Mouse (Mus musculus) liver, embryonic 14.5 days (tissue): ENCODE data around the gene Gm7954. TPM values are rescaled to one million over a fixed set of nuclear protein-coding genes. Genes with fewer than 3 reads are reported as not detected.
"Not testable (repeated sequence)": the region's sequence is repeated elsewhere in the genome, so short reads cannot be mapped to it uniquely, and the experiment has no call there.

Experiments used
- ATAC-seq: fragments of 200-750 bp; cut with Nextera tagmentation; 2 replicates; pipeline ENCODE4 v1.8.0; 2017; ENCODE audit warnings: moderate number of reproducible peaks, mild to moderate bottlenecking, moderate library complexity; ENCODE audit not compliant: insufficient read depth
- DNase-seq, 3 experiments: peaks; one replicate each; pipeline ENCODE4 v3.0.0-alpha.2; 2012 to 2013; ENCODE audit warnings: low read depth in 3 of 3, low spot score in 3 of 3
- H3K27ac ChIP-seq: fragments of 300-500 bp; sonication (generic); 2 replicates; pipeline ENCODE4 v1.5.1; 2014; ENCODE audit warnings: moderate library complexity, mild to moderate bottlenecking, control low read depth, inconsistent platforms
- H3K27me3 ChIP-seq: fragments of 300-500 bp; sonication (generic); 2 replicates; pipeline ENCODE4 v1.6.1; 2014; ENCODE audit warnings: mild to moderate bottlenecking, low read length, moderate library complexity; ENCODE audit not compliant: control insufficient read depth, insufficient read depth
- H3K36me3 ChIP-seq: fragments of 300-500 bp; sonication (generic); replicated peaks from 2 replicates; pipeline ENCODE4 v1.6.1; 2014; ENCODE audit warnings: low read depth; ENCODE audit not compliant: control insufficient read depth, insufficient read depth
- H3K4me1 ChIP-seq, 2 experiments: fragments of 200-500 bp in 1 of 2; fragments of 300-500 bp in 1 of 2; sonication (generic) in 1 of 2; replicated peaks; 2 replicates each; pipeline ENCODE4 v1.6.1; 2012 to 2014; ENCODE audit warnings: antibody characterized with exemption in 1 of 2, inconsistent platforms in 1 of 2, low read length in 1 of 2; ENCODE audit not compliant: control insufficient read depth in 2 of 2, insufficient read depth in 2 of 2
- H3K4me2 ChIP-seq: fragments of 300-500 bp; sonication (generic); 2 replicates; pipeline ENCODE4 v1.6.1; 2014; ENCODE audit warnings: low read depth, mild to moderate bottlenecking, control low read depth, moderate library complexity
- H3K4me3 ChIP-seq, 2 experiments: fragments of 200-500 bp in 1 of 2; fragments of 300-500 bp in 1 of 2; sonication (generic) in 1 of 2; 2 replicates each; pipeline ENCODE4 v1.5.1; 2012 to 2014; ENCODE audit warnings: low read depth in 2 of 2, low read length in 2 of 2, mild to moderate bottlenecking in 2 of 2, control low read depth in 1 of 2, inconsistent platforms in 1 of 2, moderate library complexity in 1 of 2; ENCODE audit not compliant: insufficient read depth in 1 of 2
- H3K9ac ChIP-seq: fragments of 300-500 bp; sonication (generic); replicated peaks from 2 replicates; pipeline ENCODE4 v1.6.1; 2014; ENCODE audit warnings: mild to moderate bottlenecking, control low read depth, moderate library complexity
- H3K9me3 ChIP-seq: fragments of 300-500 bp; sonication (generic); 2 replicates; pipeline ENCODE4 v1.6.1; 2016; ENCODE audit warnings: low read length, mixed read lengths; ENCODE audit not compliant: control insufficient read depth
- CTCF ChIP-seq: IDR thresholded peaks from 2 replicates; pipeline ENCODE4 v1.5.1; 2016; ENCODE audit warnings: antibody characterized with exemption, low read depth, control low read depth
- WGBS: fragments of 180-500 bp; shearing (Covaris S2); extraction: QIAGEN DNeasy Blood & Tissue Kit; methylation state at CpG from one replicate; pipeline ENCODE4 v1.1.7; 2014; ENCODE audit not compliant: insufficient replicate concordance; 5-methylcytosine and 5-hydroxymethylcytosine counted together
- polyA plus RNA-seq, 2 experiments: library from polyadenylated mRNA; depleted of rRNA in 1 of 2; stranded (reverse) in 1 of 2; unstranded in 1 of 2; fragments of >200 nt; fragmentation: Nextera tagmentation in 1 of 2; extraction: Ambion mirVana in 1 of 2; gene quantifications; 2 replicates each; pipeline versions ENCODE4 v1.2.1 to v1.2.3; 2012 to 2014

Gm7954 gene
- not detected in 2 replicates for polyA plus RNA-seq (2012; rRNA removed)
- not detected in 2 replicates for polyA plus RNA-seq (2014; fragmentation: Nextera tagmentation; extraction: Ambion mirVana)

DNA sequence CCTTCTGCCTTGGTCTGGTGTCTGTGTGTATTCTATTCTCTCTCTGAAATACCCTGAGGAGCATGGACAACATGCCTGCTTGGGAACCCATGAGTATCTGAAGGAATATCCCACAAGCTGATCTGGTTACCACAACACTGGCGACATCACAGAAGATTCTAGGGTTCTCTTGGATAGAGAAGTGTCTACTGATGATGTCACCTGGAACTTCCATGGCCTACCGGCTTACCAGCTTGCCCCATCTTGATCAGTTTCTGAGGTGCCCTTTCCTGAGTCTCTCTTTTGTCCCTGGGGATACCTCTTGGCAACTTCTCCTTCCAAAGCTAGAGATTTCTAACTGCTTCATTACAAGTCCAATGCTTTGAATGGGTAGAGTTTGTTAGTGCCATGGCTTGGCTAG is at the start of gene Gm7954:
Gene Gm7954 (minus strand): TSS at position 101 of the 400 bp plus-strand sequence.
- H3K36me3 ChIP-seq, H3K9me3 ChIP-seq, H3K27me3 ChIP-seq, H3K9ac ChIP-seq, H3K27ac ChIP-seq, H3K4me1 ChIP-seq, H3K4me3 ChIP-seq, H3K4me2 ChIP-seq, DNase-seq, ATAC-seq: not testable (repeated sequence)
- WGBS: no CpG with 5 or more reads among the region's 2 CpGs

DNA sequence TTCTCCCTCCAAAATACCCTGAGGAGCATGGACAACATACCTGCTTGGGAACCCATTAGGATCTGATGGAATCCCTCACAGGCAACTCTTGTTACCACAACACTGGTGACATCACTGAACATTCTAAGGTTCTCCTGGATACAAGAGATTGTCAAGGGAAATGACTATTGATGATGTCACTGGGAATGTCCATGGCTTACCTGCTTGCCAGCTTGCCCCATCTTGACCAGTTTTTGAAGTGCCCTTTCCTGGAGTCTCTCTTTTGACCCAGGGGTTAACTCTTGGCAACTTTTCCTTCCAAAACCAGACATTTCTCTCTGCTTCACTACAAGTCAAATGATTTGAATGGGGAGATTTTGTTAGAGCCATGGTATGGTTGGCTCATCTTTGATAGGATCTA is 36.1 kb upstream of the Gm7954 start, which contains the start of gene Gm3486:
Gene Gm3486 (minus strand): TSS at position 101 of the 400 bp plus-strand sequence.
- not testable (repeated sequence) for ATAC-seq, H3K36me3 ChIP-seq, H3K9ac ChIP-seq, H3K9me3 ChIP-seq, H3K4me3 ChIP-seq, H3K4me1 ChIP-seq, DNase-seq, H3K27me3 ChIP-seq, H3K4me2 ChIP-seq, H3K27ac ChIP-seq

DNA sequence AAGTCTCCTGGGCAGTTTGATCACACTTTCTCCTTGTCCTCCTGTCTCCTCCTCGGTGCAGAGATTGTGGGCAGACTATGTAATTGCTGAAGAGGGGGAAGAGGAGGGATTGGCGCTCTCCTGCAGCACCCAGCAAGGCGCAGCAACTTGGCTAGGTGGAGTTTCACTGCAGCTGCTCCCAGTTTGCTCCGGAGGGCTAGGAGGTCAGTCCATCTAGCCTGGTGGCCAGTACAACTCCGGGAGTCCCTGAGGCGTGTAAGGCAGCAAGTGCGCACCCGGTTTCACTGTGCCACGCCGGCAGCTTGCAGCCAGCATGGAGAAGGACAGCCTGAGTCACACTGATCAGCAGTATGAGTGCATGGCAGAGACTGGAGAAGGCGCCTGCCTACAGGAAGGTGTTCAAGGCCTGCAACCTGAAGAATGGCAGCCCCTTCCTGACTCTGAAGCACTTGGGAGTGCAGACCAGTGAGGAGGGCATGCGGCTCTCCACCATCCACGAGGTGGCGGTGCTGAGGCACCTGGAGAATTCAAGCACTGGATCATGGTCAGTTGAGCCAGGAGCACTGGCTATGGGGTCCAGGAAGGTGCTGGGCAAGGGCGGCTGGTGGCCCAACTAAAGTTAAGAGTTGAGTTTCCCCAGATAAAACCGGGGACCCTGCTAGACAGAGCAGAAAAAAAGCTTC is 27.8 kb downstream of the Gm7954 start:
- 11% methylated on average over 10 of the region's 16 CpGs for WGBS
- H3K4me2 ChIP-seq, H3K36me3 ChIP-seq, H3K4me3 ChIP-seq, ATAC-seq, H3K9ac ChIP-seq, H3K9me3 ChIP-seq, H3K4me1 ChIP-seq, DNase-seq, H3K27ac ChIP-seq, H3K27me3 ChIP-seq: not testable (repeated sequence)
- TF ChIP-seq CTCF: peak; percentile 34; the same call in 1 of the 2 replicates

DNA sequence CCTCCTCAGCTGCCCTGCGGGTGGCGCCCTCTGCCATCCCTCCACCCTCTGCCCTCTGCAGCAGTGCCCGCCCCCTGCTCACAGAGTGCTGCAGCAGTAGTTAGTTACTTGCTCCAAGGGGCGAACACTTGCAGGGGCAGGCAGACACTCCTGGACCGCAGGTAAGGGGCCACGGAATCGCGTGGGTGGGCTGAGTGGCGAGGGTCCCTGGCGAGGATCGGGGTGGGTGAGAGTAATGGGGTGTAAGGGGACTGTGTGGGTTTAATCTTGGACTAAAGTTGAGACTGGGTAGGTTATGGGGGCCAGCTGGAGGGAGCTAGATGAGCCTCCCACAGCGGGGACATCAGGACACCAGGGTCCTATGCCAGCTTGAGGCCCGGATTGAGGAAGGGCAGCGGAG is 28.6 kb downstream of the Gm7954 start:
- H3K4me3 ChIP-seq, H3K9me3 ChIP-seq, H3K4me2 ChIP-seq, DNase-seq, H3K27ac ChIP-seq, ATAC-seq, H3K27me3 ChIP-seq, H3K4me1 ChIP-seq, H3K9ac ChIP-seq, H3K36me3 ChIP-seq: not testable (repeated sequence)
- WGBS: 15% methylated on average over 12 of the region's 14 CpGs

DNA sequence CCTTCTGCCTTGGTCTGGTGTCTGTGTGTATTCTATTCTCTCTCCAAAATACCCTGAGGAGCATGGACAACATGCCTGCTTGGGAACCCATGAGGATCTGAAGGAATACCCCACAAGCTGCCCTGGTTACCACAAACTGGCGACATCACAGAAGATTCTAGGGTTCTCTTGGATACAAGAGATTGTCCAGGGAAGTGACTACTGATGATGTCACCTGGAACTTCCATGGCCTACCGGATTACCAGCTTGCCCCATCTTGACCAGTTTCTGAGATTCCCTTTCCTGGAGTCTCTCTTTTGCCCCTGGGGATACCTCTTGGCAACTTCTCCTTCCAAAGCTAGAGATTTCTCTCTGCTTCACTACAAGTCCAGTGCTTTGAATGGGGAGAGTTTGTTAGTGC is 45.1 kb downstream of the Gm7954 start, which contains the start of gene Gm6482:
Gene Gm6482 (minus strand): TSS at position 101 of the 400 bp plus-strand sequence.
- not testable (repeated sequence) for H3K4me1 ChIP-seq, DNase-seq, H3K27ac ChIP-seq, H3K27me3 ChIP-seq, H3K36me3 ChIP-seq, H3K4me2 ChIP-seq, H3K4me3 ChIP-seq, ATAC-seq, H3K9me3 ChIP-seq, H3K9ac ChIP-seq
- 67% methylated on average over 1 of the region's 2 CpGs for WGBS

Other genes starting within 250 kb of the Gm7954 start
- not detected in 2 replicates for gene Gm2832, start 174.7 kb downstream of the Gm7954 start, polyA plus RNA-seq (2012; rRNA removed)
- not detected in 2 replicates for gene Gm2832, start 174.7 kb downstream of the Gm7954 start, polyA plus RNA-seq (2014; fragmentation: Nextera tagmentation; extraction: Ambion mirVana)
- gene Gm5798, start 104.9 kb downstream of the Gm7954 start, polyA plus RNA-seq (2012; rRNA removed): not detected in 2 replicates
- not detected in 2 replicates for gene Gm5798, start 104.9 kb downstream of the Gm7954 start, polyA plus RNA-seq (2014; fragmentation: Nextera tagmentation; extraction: Ambion mirVana)
- not detected in 2 replicates for gene Gm7945, start 67.1 kb downstream of the Gm7954 start, polyA plus RNA-seq (2012; rRNA removed)
- not detected in 2 replicates for gene Gm7945, start 67.1 kb downstream of the Gm7954 start, polyA plus RNA-seq (2014; fragmentation: Nextera tagmentation; extraction: Ambion mirVana)
- not detected in 2 replicates for gene Gm6482, start 45.2 kb downstream of the Gm7954 start, polyA plus RNA-seq (2012; rRNA removed)
- gene Gm6482, start 45.2 kb downstream of the Gm7954 start, polyA plus RNA-seq (2014; fragmentation: Nextera tagmentation; extraction: Ambion mirVana): not detected in 2 replicates
- gene Gm3486, start 36.0 kb upstream of the Gm7954 start, polyA plus RNA-seq (2012; rRNA removed): not detected in 2 replicates
- gene Gm3486, start 36.0 kb upstream of the Gm7954 start, polyA plus RNA-seq (2014; fragmentation: Nextera tagmentation; extraction: Ambion mirVana): not detected in 2 replicates
- not detected in 2 replicates for gene Gm7970, start 102.1 kb upstream of the Gm7954 start, polyA plus RNA-seq (2012; rRNA removed)
- not detected in 2 replicates for gene Gm7970, start 102.1 kb upstream of the Gm7954 start, polyA plus RNA-seq (2014; fragmentation: Nextera tagmentation; extraction: Ambion mirVana)
- gene 1700049E17Rik2, start 119.7 kb upstream of the Gm7954 start, polyA plus RNA-seq (2012; rRNA removed): not detected in 2 replicates
- gene 1700049E17Rik2, start 119.7 kb upstream of the Gm7954 start, polyA plus RNA-seq (2014; fragmentation: Nextera tagmentation; extraction: Ambion mirVana): not detected in 2 replicates
- gene Gm3072, start 171.1 kb upstream of the Gm7954 start, polyA plus RNA-seq (2012; rRNA removed): not detected in 2 replicates
- not detected in 2 replicates for gene Gm3072, start 171.1 kb upstream of the Gm7954 start, polyA plus RNA-seq (2014; fragmentation: Nextera tagmentation; extraction: Ambion mirVana)
- not detected in 2 replicates for gene Gm3676, start 193.0 kb upstream of the Gm7954 start, polyA plus RNA-seq (2012; rRNA removed)
- gene Gm3676, start 193.0 kb upstream of the Gm7954 start, polyA plus RNA-seq (2014; fragmentation: Nextera tagmentation; extraction: Ambion mirVana): not detected in 2 replicates
- not detected in 2 replicates for gene Gm8068, start 248.4 kb upstream of the Gm7954 start, polyA plus RNA-seq (2012; rRNA removed)
- gene Gm8068, start 248.4 kb upstream of the Gm7954 start, polyA plus RNA-seq (2014; fragmentation: Nextera tagmentation; extraction: Ambion mirVana): not detected in 2 replicates